Mouse (Mus musculus): ENCODE data around the gene Celsr1.

DNA sequence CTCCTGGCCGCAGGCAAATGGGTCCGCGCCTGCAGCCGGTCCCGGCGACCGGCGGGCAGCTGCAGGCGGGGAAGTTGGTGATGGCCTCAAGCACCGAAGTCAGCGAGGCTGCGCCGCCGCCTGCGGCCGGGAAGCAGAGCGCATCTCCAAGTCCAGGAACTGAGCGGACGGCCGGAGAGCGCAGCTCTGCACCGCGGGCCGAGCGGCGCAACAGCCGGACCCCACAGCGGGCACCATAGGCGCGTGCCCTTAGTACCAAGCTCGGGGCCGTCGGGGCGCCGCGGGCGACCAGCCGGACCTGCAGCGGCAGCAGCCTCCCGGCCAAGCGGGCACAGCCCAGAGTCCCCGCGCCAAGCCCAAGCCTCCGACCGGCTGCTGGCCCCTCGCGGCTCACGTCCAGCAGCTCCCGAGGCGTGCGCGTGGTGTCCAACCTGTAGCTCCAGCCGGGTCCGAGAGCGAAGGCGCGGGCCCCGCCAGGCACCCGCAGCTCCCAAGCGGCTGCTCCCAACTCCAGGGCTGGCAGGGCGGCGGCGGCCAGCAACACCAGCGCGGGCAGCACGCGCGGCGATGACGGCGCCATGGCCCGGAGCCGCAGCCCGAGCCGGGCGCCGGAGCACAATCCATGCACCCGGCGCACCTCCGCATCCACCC, at the start of gene Celsr1:
- no peak for TF ChIP-seq CTCF (IDR thresholded peaks at IDR 0.05; ENCODE audit: borderline replicate concordance, insufficient read depth, low read depth, low read length)
- no peak for TF ChIP-seq POLR2A (IDR thresholded peaks at IDR 0.05; ENCODE audit: borderline replicate concordance, insufficient read depth, low read length)
